Mouse (Mus musculus): Measurements from ENCODE around the gene Kcnk6. TPM values are rescaled to one million over a fixed set of nuclear protein-coding genes. Genes with fewer than 3 reads are reported as not detected.

Kcnk6 gene
- polyA plus RNA-seq, 1 experiment from 2014 or later: 0.54 TPM

DNA sequence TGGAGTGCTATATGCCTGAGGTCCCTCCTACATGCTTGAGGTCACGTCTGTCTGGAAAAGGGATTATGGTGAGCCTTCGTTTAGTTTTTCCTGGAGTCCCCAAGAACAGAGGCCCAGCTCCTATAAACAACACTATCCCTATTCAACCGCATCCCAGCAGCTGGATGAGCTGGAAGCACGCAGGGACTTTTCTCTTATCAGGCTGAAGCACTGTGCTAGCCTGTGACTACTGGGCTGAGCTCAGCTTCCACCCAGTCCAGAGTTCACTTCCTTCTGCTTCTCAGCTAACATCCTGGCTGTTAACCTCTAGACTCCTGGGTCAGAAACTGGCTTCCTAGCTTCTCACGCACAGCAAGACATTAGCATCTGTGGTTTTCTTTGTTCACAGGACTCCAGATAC, 21.5 kb upstream of the Kcnk6 start:
- H3K9ac ChIP-seq (replicated peaks; ENCODE audit: low read length): no peak overlapping the region
- no peaks in the 10 kb centered on the region for H3K4me1 ChIP-seq (ENCODE audit: control insufficient read depth, insufficient read depth, low read length)
- no peaks in the 10 kb centered on the region for H3K9me3 ChIP-seq (ENCODE audit: control insufficient read depth, low read length)
- ATAC-seq (ENCODE audit: low FRiP score, low TSS enrichment): no peak
- 0 out of 2 replicates have a peak, but pooled peaks cover 5% of the 10 kb centered on the region for H3K36me3 ChIP-seq (ENCODE audit: control insufficient read depth, insufficient read depth, low read length)
- no peak overlapping the region for H3K27ac ChIP-seq (replicated peaks; ENCODE audit: low read depth, low read length)
- 49% methylated on average over 5 of the region's 5 CpGs for WGBS
- no peak overlapping the region for H3K4me3 ChIP-seq (replicated peaks; ENCODE audit: low read depth, low read length)
- DNase-seq: no peak
- 0 out of 2 replicates have a peak, but pooled peaks cover 2% of the 10 kb centered on the region for H3K27me3 ChIP-seq (ENCODE audit: control insufficient read depth, insufficient read depth, low read length)
- no peak overlapping the region for H3K4me2 ChIP-seq (ENCODE audit: low read length)

DNA sequence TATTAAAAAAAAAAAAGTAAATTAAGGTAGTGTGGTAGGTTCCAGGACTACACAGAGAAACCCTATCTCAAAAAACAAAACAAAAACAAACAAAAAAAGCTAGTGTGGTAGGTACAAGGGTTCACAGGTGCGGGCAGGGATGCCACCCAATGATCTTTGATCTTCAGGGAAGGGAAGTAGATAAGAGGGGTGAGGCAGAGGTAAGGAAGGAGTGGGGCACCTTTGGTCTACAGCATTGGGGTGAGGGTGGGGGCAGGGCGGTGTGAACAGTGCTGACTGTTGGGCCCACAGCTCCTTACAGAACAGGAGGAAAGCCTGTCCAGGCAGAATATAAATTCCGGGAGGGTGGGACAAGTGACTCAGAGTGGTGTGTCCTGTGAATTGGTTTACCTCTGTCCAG, 18.9 kb upstream of the Kcnk6 start:
- H3K4me1 ChIP-seq (ENCODE audit: control insufficient read depth, insufficient read depth, low read length): no peaks in the 10 kb centered on the region
- no peak overlapping the region for H3K4me3 ChIP-seq (replicated peaks; ENCODE audit: low read depth, low read length)
- no peaks in the 10 kb centered on the region for H3K9me3 ChIP-seq (ENCODE audit: control insufficient read depth, low read length)
- no peak overlapping the region for H3K9ac ChIP-seq (replicated peaks; ENCODE audit: low read length)
- no peak overlapping the region for H3K4me2 ChIP-seq (ENCODE audit: low read length)
- 92% methylated on average over 3 of the region's 3 CpGs for WGBS
- no peak for DNase-seq
- H3K36me3 ChIP-seq (ENCODE audit: control insufficient read depth, insufficient read depth, low read length): 0 out of 2 replicates have a peak, but pooled peaks cover 4% of the 10 kb centered on the region
- peaks cover 17% of the 10 kb centered on the region for H3K27me3 ChIP-seq (ENCODE audit: control insufficient read depth, insufficient read depth, low read length)
- ATAC-seq (ENCODE audit: low FRiP score, low TSS enrichment): no peak
- no peak overlapping the region for H3K27ac ChIP-seq (replicated peaks; ENCODE audit: low read depth, low read length)

DNA sequence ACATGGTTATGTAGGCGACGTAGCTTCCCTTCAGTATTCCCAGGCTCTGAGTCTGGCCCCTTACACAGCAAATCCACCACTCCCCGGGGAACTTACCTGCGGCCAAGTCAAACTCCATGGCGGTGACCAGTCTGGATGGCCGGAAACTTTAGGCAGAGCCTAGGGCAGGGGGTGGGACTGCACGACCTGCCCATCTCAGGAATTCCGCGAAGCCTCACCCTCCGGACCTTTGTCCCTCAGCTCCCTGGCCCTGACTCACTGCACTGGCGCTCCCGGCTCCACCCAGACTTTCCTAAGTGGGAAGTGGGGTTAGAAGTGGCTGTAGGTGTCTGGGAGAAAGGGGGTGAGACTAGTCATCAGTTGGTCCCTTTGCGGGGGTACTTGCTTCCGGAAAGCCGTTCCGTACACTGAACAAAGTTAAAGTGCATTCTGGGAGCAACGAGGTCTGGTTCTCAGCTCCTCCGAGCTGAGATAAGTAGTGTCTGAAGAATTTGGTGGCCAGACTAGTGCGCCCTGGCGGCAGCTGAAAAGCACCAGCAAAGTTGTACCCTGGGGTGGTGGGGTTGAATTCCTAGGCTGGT, 16.0 kb upstream of the Kcnk6 start, which contains the start of gene 2200002D01Rik:
Gene 2200002D01Rik, minus strand, starts transcription at position 206 of the 581 bp plus-strand sequence.
- 13% methylated on average over 20 of the region's 20 CpGs for WGBS
- Histone ChIP-seq H3K9me3 (ENCODE audit: control insufficient read depth, low read length) (no peaks in the 10 kb centered on the region), H3K36me3 (ENCODE audit: control insufficient read depth, insufficient read depth, low read length) (peaks cover 17% of the 10 kb centered on the region), H3K9ac (replicated peaks; ENCODE audit: low read length) (0 out of 2 replicates have a peak within 1 kb of the TSS, but pooled peaks have one; percentile 26), H3K27me3 (ENCODE audit: control insufficient read depth, insufficient read depth, low read length) (peaks cover 17% of the 10 kb centered on the region), H3K4me2 (ENCODE audit: low read length) (peak within 1 kb of the TSS; percentile 35), H3K4me3 (replicated peaks; ENCODE audit: low read depth, low read length) (peak within 1 kb of the TSS; percentile 7; the same call in 1 of the 2 replicates), H3K27ac (replicated peaks; ENCODE audit: low read depth, low read length) (no peak within 1 kb of the TSS), H3K4me1 (ENCODE audit: control insufficient read depth, insufficient read depth, low read length) (no peaks in the 10 kb centered on the region)
- no peak for DNase-seq
- ATAC-seq (ENCODE audit: low FRiP score, low TSS enrichment): no peak

DNA sequence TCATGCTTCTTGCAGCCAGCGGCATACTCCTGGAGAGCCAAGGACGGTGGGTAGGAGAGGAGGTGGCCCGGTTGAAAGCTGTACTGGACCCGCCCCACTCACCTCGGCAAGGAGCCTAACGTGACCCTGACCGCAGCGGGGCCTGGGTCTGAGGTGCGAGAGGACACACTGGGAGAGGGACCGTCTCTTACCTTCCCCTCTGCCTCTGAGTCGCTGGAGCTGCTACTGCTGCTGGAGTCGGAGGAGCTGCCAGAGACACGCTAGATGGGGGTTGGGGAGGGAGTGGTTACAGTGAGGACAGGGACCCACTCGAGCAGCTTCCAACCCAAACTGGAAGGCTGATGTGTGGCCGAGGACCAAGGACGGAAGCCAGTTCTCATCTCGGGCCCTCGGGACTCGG, 15.4 kb upstream of the Kcnk6 start:
- no peak for DNase-seq
- H3K9ac ChIP-seq (replicated peaks; ENCODE audit: low read length): 0 out of 2 replicates have a peak overlapping the region, but pooled peaks have one; percentile 26
- ATAC-seq (ENCODE audit: low FRiP score, low TSS enrichment): no peak
- peaks cover 17% of the 10 kb centered on the region for H3K27me3 ChIP-seq (ENCODE audit: control insufficient read depth, insufficient read depth, low read length)
- no peaks in the 10 kb centered on the region for H3K9me3 ChIP-seq (ENCODE audit: control insufficient read depth, low read length)
- no peak overlapping the region for H3K27ac ChIP-seq (replicated peaks; ENCODE audit: low read depth, low read length)
- H3K4me2 ChIP-seq (ENCODE audit: low read length): peak overlapping the region; percentile 35
- 16% methylated on average over 19 of the region's 19 CpGs for WGBS
- H3K4me1 ChIP-seq (ENCODE audit: control insufficient read depth, insufficient read depth, low read length): no peaks in the 10 kb centered on the region
- peaks cover 17% of the 10 kb centered on the region for H3K36me3 ChIP-seq (ENCODE audit: control insufficient read depth, insufficient read depth, low read length)
- H3K4me3 ChIP-seq (replicated peaks; ENCODE audit: low read depth, low read length): peak overlapping the region; percentile 7; the same call in 1 of the 2 replicates

DNA sequence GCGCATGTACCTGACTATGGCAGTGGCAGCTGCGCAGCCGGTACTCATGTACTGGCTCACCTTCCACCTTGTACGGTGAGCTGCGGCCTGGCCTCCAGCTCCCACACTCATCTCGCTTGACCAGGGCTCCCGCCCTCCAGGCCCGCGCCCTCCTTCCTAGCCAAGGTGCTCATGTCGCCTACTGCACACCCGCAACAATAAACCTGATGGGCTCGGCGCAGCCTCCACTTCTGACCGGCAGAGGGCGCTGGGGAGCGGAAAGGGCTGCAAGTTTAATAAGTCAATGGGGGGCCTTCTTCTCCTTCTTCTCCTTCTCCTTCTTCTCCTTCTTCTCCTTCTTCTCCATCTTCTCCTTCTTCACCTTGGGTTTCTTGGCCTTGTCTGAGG, 15.0 kb upstream of the Kcnk6 start:
- DNase-seq: peak; percentile 80
- no peak overlapping the region for H3K9ac ChIP-seq (replicated peaks; ENCODE audit: low read length)
- peaks cover 17% of the 10 kb centered on the region for H3K27me3 ChIP-seq (ENCODE audit: control insufficient read depth, insufficient read depth, low read length)
- no peaks in the 10 kb centered on the region for H3K4me1 ChIP-seq (ENCODE audit: control insufficient read depth, insufficient read depth, low read length)
- 27% methylated on average over 16 of the region's 16 CpGs for WGBS
- peaks cover 17% of the 10 kb centered on the region for H3K36me3 ChIP-seq (ENCODE audit: control insufficient read depth, insufficient read depth, low read length)
- no peak overlapping the region for H3K27ac ChIP-seq (replicated peaks; ENCODE audit: low read depth, low read length)
- ATAC-seq (ENCODE audit: low FRiP score, low TSS enrichment): no peak
- H3K4me3 ChIP-seq (replicated peaks; ENCODE audit: low read depth, low read length): peak overlapping the region; percentile 7; the same call in 1 of the 2 replicates
- peak overlapping the region; percentile 35 for H3K4me2 ChIP-seq (ENCODE audit: low read length)
- no peaks in the 10 kb centered on the region for H3K9me3 ChIP-seq (ENCODE audit: control insufficient read depth, low read length)

DNA sequence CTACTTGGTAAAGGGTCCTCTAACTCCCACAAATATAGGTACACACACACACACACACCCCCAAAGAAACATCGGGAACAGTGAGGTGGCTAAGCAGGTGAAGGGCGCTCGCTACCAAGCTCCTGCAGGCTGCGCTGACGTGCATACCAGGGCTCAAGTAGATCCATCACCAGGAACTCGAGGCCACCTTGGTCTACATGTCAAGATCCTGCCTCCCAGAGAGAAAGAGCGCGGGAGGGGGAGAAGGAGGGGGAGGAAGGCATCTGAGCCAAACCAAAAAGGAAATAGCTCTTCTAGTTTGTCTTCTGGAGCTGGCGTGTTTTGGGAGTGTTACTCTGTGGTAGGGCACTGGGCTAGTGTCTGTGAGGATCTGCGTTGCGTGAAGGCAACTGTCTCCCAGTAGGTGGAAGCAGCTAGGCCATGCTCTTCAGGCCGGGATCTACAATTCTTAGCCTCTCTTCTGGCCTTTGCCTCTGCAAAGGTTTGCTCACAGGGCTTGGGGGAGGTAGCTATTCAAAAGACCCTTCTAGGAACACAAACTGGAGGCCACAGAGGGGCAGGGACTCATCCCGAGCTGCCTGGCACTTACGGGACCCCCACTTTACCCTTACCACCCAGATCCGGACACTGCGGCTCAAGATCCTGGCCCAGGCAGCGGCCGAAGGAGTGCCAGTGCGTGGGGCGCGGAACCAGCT, 14.5 kb upstream of the Kcnk6 start:
- Histone ChIP-seq H3K27me3 (ENCODE audit: control insufficient read depth, insufficient read depth, low read length) (peaks cover 17% of the 10 kb centered on the region), H3K4me2 (ENCODE audit: low read length) (no peak overlapping the region), H3K4me3 (replicated peaks; ENCODE audit: low read depth, low read length) (no peak overlapping the region), H3K36me3 (ENCODE audit: control insufficient read depth, insufficient read depth, low read length) (peaks cover 17% of the 10 kb centered on the region), H3K27ac (replicated peaks; ENCODE audit: low read depth, low read length) (no peak overlapping the region), H3K9me3 (ENCODE audit: control insufficient read depth, low read length) (no peaks in the 10 kb centered on the region), H3K4me1 (ENCODE audit: control insufficient read depth, insufficient read depth, low read length) (no peaks in the 10 kb centered on the region), H3K9ac (replicated peaks; ENCODE audit: low read length) (no peak overlapping the region)
- no peak for ATAC-seq (ENCODE audit: low FRiP score, low TSS enrichment)
- 88% methylated on average over 21 of the region's 21 CpGs for WGBS
- no peak for DNase-seq

DNA sequence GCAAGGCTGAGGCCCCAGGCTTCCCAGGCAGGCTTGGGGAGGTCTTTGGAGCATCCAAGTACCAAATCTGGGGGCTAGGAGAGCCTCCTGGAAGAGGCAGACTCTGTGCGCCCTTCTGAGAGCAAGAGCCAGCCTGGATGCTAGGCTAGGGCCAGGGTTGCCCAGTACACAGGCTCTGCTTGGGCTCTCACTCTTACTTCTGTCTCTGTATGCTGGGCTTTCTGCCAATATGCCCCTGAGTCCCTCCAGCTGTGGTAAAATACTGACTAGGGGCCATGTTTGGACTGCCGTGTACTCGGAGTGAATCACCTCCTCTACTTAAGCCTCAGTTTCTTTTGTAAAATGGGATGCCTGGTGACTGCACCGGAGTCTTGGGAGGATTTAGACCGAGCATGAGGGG, 13.7 kb upstream of the Kcnk6 start:
- DNase-seq (no peak), ATAC-seq (ENCODE audit: low FRiP score, low TSS enrichment) (no peak)
- peaks cover 17% of the 10 kb centered on the region for H3K27me3 ChIP-seq (ENCODE audit: control insufficient read depth, insufficient read depth, low read length)
- H3K36me3 ChIP-seq (ENCODE audit: control insufficient read depth, insufficient read depth, low read length): peaks cover 17% of the 10 kb centered on the region
- H3K9me3 ChIP-seq (ENCODE audit: control insufficient read depth, low read length): no peaks in the 10 kb centered on the region
- H3K9ac ChIP-seq (replicated peaks; ENCODE audit: low read length): no peak overlapping the region
- 92% methylated on average over 5 of the region's 5 CpGs for WGBS
- no peak overlapping the region for H3K4me2 ChIP-seq (ENCODE audit: low read length)
- no peak overlapping the region for H3K4me3 ChIP-seq (replicated peaks; ENCODE audit: low read depth, low read length)
- no peak overlapping the region for H3K27ac ChIP-seq (replicated peaks; ENCODE audit: low read depth, low read length)
- H3K4me1 ChIP-seq (ENCODE audit: control insufficient read depth, insufficient read depth, low read length): no peaks in the 10 kb centered on the region

DNA sequence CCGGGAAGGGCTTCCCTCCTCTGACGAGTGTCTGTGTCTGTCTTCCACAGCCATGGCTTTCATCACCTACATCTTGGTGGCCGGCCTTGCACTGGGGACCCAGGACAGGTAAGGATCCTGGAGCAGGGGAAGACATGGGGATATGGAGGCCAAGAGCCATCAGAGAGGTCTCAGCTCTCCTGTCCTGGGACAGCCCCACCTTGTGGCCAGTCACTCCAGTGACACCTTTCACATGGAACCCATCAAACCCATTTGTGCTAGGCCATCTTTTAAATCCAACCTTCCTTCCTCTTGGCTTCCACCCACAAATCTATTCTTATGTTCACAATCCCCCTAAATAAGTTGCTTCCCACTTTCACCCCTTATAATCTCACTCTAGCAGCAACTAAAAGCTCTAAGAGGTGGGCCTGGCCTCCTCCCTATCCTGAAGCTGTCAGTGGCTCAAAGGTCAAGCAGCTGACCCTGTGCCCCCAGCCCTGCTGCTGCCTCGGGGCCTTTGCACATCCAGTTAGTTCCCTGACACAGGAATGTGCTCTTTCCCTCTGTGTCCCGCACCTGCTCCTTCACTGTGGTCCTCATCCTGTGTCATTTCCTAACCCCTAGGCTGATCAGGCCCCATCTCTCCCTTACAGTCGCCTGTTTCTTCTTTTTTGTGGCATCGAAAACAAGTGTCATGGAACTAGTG, 12.6 kb upstream of the Kcnk6 start:
- H3K9ac ChIP-seq (replicated peaks; ENCODE audit: low read length): no peak overlapping the region
- H3K36me3 ChIP-seq (ENCODE audit: control insufficient read depth, insufficient read depth, low read length): peaks cover 17% of the 10 kb centered on the region
- H3K4me3 ChIP-seq (replicated peaks; ENCODE audit: low read depth, low read length): no peak overlapping the region
- 84% methylated on average over 7 of the region's 7 CpGs for WGBS
- DNase-seq (peak; percentile 28), ATAC-seq (ENCODE audit: low FRiP score, low TSS enrichment) (no peak)
- H3K4me1 ChIP-seq (ENCODE audit: control insufficient read depth, insufficient read depth, low read length): no peaks in the 10 kb centered on the region
- no peaks in the 10 kb centered on the region for H3K9me3 ChIP-seq (ENCODE audit: control insufficient read depth, low read length)
- H3K27ac ChIP-seq (replicated peaks; ENCODE audit: low read depth, low read length): no peak overlapping the region
- no peak overlapping the region for H3K4me2 ChIP-seq (ENCODE audit: low read length)
- H3K27me3 ChIP-seq (ENCODE audit: control insufficient read depth, insufficient read depth, low read length): peaks cover 17% of the 10 kb centered on the region

Measured in midbrain, embryonic 14.5 days (tissue).